Mouse (Mus musculus) right cerebral cortex, adult 18-20 months (tissue): ENCODE measurements around the gene Actr8.

Experiments
- DNase-seq: peaks from one replicate; pipeline ENCODE4 v3.0.0; 2022; ENCODE audit warnings: mixed read lengths

Gene Actr8

DNA sequence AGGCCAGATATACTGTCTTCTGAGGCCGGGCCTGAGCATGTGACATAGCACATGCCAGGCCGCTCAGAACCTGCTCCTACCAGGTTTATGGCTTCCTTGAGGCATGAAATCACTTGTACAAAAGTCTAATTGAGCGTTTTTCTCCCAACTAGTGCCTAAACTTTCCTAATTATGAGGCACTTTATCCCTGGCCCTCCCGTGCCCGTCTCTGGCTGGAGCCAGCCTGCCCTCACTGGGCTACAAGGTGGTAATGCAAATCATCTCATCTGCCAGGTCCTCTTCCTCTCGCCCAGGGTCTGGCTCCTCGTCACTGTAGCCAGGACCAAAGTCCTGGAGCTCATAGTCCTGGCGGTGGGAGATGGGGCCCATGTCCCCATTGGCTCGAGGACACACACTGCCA is 63.7 kb downstream of the Actr8 start:
- DNase-seq: no peak

DNA sequence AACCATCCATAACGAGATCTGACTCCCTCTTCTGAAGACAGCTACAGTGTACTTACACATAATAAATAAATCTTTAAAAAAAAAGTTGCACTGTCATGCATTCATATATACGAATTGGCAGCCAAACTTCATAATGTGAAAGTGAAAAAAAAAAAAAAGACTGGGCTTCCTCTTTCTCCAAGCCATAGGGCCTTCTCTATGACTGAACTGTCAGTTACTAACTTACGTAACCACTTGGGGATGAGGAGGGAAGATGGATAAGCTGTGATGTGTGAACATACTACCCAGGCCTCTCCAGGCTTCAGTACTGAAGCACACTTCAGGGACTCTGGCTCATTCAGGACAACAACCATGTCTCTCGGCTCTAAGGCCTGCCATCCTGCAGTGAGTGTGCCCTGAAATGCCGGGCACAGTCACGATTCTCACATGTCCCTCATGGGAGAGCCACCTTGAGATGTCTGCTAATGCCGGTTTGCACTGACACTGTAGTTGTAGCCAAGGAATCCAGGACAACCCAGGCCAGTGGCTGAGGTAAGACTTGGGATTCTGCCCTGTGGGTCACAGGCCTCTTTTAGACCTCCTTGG is 65.3 kb downstream of the Actr8 start:
- no peak for DNase-seq

DNA sequence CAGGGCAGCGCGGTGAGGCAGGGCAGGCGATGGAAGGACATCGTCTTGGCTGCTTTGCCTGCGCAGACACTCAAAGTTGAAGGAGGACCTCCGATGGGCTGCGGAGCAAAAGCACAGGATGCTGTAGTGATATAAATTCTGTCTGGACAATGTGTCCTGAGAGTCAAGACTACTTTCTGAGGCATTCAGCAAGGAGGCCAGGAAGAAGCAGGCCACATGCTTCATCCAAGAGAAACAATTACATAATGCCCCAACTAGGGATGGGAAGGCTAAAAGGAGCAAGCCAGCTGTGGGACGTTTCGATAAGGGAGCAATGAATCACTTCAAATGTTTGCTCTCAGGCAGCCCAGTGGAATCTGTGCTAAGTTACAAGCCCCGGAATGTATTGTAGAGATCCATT is 67.1 kb downstream of the Actr8 start:
- no peak for DNase-seq

DNA sequence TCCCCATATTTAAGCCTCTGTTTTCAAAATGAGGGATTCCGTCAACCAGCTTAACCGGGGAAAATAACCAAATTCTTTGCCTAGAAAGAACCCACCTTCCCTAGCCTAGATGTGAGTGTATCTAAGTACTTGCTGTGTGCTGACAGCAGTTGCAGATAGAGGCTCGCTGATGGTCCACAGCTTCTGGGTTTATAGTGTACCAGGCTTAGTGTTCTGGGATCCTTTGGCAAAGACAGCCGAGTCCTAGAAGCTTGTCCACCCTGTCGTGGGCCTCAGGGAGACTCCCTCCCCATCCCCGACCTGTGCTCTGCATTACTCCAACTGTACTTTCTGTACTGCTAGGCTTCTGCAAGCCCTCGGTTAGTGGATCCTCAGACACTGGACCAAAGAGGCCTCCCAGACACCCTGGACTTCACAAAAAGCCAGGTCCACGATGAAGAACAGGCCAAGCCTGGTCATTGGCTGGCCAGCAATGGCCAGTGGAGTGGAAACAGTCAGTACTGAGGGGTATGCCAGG is 67.6 kb downstream of the Actr8 start:
- DNase-seq: no peak

DNA sequence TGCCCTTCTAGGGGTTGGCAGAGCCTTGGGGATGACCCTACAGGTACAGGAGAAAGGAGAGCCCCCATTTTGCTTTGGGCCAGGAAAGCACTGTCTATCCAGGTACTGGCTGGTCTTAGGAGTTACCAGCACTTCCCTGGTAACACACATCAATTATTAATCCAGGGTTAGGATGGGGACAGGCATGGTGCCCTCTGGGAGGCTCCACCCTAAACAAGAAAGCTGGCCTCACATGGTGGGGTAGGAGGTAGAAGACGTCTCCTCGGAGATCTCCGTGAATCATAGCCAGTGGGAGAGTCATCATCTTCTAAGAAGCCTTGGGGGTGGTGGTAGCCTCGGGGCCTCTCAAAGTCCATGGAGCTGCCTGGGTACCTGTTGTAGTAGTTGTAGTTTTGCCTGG is 68.8 kb downstream of the Actr8 start:
- DNase-seq: no peak

DNA sequence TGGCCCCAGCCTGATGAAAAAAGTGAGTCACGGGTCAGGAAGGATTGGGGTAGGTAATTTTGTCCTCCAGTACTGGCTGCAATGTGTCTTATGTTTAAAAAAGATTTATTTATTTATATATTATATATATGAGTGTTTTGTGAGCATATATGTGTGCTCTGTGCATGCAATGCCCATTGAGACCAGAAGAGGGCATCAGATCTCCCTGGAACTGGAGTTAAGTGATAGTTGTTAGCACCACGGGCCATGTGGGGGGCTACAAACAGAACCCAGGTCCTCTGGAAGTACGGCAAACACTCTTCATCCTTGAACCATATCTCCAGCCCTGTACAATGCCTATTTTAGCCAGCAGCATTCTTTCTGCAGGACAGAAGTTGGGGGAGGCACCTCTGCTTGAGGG is 69.9 kb downstream of the Actr8 start:
- DNase-seq: no peak

DNA sequence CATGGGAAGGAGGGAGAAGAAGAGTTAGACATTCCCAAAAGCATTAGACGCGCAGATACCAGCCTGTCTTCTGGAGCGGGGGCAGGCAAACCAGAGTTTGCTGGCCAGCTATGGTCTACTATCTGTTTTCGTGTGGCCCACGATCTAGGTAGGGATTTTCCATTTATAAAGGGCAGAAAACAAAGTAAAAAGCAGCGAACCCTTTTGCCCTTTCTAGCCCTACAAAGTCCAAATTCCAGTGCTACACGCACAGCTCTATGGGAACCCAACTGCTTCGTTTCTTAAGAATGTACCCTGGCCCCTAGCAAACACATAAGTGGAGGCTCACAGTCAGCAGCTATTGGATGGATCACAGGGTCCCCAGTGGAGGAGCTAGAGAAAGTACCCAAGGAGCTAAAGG is 72.1 kb downstream of the Actr8 start:
- no peak for DNase-seq

DNA sequence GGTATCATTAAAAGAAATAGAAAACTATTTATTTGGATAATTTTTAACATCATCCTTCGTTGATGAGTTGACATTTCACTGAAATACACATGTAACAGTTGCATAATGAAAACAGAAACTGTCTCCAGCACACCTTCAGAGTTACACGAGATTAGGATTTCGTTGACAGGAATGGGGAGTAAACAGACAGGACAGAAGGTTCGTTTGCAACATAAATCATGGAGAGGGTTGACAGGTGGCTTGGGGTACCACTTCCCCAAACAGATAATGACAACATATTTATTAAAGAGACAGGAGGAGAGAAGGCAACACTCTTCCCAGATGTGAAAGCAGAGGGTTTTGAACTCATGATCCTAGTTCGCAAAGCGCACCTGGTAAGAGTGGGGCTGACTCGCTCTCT is 76.8 kb downstream of the Actr8 start:
- no peak for DNase-seq
